Mouse (Mus musculus): ENCODE results near the gene Adcy9. TPM values are rescaled to one million over a fixed set of nuclear protein-coding genes. Genes with fewer than 3 reads are reported as not detected.
"Not testable (repeated sequence)": the region's sequence is repeated elsewhere in the genome, so short reads cannot be mapped to it uniquely, and the experiment has no call there.

Adcy9 gene
- total RNA-seq, 2 experiments from 2014 or later = 99.4 to 106 TPM

GRCm38 (mm10) chr16:4394991-4395590 is 25.2 kb downstream of the Adcy9 start:
- no peak for DNase-seq (ENCODE audit: low spot score in 2 of 2)

DNA sequence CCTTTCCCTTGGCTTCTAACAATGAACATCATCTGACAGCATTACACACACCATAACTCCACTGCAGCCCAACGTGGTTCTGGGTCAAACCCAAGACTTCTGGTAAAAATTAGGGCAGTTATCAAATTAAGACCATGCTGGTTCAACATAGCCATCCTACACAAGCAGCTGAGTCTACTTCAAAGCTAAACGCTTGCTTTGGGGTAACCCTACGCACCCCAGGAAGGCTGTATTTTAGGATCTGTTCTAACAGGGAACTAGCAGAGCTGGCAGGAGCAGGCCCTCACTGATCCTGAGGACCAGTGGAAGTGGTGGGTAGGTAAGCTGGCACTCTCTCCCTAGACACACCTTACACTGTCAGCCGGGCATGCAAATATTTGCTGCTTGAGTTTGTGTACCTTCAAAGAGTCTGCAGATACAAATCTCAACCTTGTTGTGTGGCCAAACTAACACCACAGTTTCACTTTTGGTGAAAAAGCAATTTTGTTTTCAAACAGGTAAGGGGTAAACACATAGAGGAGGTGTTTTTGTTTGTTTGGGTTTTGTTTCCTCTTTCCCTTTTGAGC is 36.7 kb downstream of the Adcy9 start:
- DNase-seq (ENCODE audit: low spot score in 2 of 2) = no peak

- no peak for DNase-seq (ENCODE audit: low spot score in 2 of 2)
These were observed 37.9 kb downstream of the Adcy9 start for GRCm38 (mm10) chr16:4382406-4382805.

- DNase-seq (ENCODE audit: low spot score in 2 of 2) = no peak
These were observed 38.8 kb downstream of the Adcy9 start for GRCm38 (mm10) chr16:4381487-4381886.

GRCm38 (mm10) chr16:4378788-4379187 is 41.5 kb downstream of the Adcy9 start:
- no peak for DNase-seq (ENCODE audit: low spot score in 2 of 2)

GRCm38 (mm10) chr16:4377556-4377955 is 42.7 kb downstream of the Adcy9 start:
- DNase-seq (ENCODE audit: low spot score in 2 of 2) = no peak

DNA sequence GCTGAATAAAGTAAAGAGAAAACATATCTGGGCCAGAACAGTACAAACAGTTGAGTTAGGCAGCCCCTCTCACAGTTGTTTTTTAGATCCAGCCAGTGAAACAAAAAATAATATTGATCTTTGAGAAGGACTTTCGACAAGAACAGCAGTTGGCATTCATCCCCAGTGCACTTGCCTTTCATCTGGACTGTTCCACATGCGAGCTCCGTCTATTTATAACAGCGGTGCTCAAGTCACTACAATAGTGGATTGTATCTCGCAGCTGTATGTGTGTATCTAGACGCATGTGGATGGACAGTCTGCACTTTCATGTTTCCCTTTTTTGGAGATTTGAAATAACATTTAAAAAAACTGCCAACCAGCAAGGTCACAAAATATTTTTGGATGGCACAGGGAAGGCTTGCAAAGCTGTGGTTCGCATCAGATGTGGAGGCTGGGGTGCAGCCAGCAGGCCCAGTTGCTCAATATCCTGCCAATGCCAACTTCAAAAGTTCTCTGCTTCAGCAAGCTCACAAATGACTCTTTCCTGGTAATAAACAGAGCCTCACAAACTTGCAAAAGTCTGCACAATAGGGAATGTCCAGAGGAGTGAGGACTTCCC is 45.4 kb downstream of the Adcy9 start:
- peak; percentile 46 to 79 for DNase-seq (ENCODE audit: low spot score in 2 of 2)

GRCm38 (mm10) chr16:4374270-4374669 is 46.0 kb downstream of the Adcy9 start:
- no peak for DNase-seq (ENCODE audit: low spot score in 2 of 2)

GRCm38 (mm10) chr16:4371039-4371438 is 49.3 kb downstream of the Adcy9 start:
- DNase-seq (ENCODE audit: low spot score in 2 of 2) = no peak

DNA sequence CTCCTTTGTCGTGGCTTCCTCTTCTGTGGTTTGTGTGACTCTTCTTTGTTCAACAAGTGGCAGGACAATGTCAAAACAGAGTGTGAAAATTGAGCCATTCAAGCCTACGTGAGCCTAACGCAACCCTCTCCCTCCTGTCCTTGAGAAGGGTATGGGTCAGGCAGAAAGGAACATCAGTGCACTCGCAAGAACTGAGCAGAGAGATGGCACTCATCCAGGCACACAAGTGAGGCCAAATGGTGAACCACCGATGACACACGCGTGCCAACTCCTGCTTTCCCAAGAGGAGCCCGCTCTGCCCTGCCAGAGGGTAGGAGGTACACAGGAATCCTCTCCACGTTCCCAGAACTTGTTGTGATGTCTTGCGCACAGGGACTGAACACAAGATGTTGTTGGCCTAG is 50.2 kb downstream of the Adcy9 start:
- DNase-seq (ENCODE audit: low spot score in 2 of 2) = peak in 1 of 2 experiments; percentile 67

DNA sequence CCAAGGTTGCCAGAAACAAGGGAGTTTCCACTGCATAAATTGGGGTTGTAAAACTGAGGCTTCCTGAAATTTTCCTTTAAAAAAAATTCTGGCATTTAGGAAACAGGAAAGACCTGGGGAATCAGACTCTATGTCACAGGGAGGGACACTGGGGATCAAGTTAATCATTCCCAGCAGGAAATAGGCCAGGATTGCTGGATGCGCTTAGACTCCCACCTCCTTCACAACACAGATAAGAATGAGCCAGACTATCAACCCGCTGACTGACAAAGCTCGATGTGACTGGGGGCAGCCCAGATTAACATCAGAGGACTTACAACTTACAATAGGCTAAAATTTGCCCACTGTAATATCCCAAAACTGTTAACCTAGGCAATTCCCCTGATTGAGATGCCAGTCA is 52.4 kb downstream of the Adcy9 start:
- no peak for DNase-seq (ENCODE audit: low spot score in 2 of 2)

DNA sequence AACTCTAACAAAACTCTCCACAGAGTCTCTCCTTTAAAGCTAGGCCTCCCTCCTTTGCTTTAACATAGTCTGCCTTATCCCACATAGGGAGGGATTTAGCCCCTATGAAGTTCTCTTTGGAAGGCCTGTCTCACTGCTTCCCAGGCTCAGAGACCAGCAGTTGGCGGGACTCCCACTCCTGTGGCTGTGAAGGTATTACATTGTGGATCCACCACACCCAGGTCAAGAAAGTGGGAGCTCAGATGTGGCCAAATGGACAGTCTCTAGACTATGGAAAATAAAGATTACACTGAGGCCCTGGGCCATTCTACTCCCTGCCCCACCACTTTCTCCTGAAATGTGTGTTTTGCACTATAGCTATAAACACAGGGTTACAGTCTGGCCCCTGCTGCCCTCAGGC is 53.0 kb downstream of the Adcy9 start:
- DNase-seq (ENCODE audit: low spot score in 2 of 2) = no peak

- DNase-seq (ENCODE audit: low spot score in 2 of 2) = no peak
These were observed 53.6 kb downstream of the Adcy9 start for GRCm38 (mm10) chr16:4366671-4367070.

GRCm38 (mm10) chr16:4363341-4364116 is 56.8 kb downstream of the Adcy9 start:
- no peak for DNase-seq (ENCODE audit: low spot score in 2 of 2)

DNA sequence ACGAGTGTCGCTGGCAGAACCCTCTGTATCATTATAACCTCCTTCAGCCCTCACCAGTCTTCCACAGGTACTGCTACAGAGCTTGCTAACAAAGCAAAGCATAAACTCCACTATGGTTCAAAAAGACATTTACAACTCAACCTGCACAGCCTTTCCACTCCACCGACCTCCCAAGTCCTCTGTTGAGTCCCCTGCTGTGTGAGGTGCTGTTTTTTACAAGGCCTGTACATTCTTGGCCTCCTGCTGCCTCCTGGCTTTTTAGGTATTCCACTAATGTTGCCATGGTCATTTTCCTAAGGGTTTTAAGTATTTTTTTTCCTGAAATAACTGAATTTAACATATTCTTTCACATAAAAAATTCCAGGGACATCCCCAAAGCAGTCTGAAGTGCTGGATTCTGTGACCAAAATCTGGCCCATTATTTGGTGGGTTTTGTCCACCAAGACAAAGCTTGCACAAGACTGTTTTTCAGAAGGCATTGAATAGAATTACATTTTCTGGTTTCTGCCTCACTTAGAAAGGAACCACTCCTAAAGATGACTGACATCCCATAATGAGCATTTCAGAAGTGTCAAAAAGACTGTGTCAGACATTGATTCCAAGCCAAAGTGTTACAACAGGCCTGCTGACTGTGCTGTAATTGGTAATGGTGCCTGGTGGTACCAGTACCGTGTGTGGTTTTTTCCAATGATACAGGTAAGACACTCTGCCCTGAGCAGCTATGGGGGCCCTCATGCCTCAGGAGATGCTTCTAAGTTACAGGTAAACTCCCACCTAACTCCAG is 64.8 kb downstream of the Adcy9 start:
- no peak for DNase-seq (ENCODE audit: low spot score in 2 of 2)

DNA sequence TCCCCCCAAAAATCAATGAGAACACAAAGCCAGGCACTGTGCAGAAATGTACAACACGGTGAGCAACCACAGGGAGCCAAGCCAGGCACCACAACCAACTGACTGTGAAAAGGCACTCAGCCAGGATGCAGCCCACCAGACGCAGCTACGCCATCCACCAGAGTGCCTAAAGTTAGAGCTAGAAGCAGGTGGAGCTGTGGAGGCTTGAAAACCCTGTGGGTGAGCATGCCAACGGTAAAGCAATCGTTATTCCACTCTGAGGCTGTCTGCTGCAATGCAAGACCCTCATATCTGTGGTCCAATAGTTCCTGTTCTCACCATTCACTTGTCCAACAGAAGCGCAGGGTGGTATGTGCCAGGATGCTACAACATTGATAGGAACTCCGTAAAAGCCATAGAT is 77.7 kb downstream of the Adcy9 start:
- DNase-seq (ENCODE audit: low spot score in 2 of 2) = peak; percentile 84 to 88

- DNase-seq (ENCODE audit: low spot score in 2 of 2) = no peak
These were observed 78.8 kb downstream of the Adcy9 start for GRCm38 (mm10) chr16:4341316-4342062.

DNA sequence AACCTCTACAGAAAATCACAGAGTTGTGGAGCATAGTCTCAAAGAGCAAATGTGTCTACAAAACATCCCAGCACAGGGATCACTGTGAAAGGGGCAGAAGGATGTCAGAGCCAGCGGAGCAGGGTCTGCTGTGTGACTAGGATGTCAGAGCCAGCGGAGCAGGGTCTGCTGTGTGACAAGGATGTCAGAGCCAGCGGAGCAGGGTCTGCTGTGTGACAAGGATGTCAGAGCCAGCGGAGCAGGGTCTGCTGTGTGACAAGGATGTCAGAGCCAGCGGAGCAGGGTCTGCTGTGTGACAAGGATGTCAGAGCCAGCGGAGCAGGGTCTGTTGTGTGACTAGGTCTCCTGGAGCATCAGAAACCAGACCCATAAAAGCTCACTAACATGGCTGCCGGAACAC is 81.1 kb downstream of the Adcy9 start:
- not testable (repeated sequence) for DNase-seq (ENCODE audit: low spot score in 2 of 2)

DNA sequence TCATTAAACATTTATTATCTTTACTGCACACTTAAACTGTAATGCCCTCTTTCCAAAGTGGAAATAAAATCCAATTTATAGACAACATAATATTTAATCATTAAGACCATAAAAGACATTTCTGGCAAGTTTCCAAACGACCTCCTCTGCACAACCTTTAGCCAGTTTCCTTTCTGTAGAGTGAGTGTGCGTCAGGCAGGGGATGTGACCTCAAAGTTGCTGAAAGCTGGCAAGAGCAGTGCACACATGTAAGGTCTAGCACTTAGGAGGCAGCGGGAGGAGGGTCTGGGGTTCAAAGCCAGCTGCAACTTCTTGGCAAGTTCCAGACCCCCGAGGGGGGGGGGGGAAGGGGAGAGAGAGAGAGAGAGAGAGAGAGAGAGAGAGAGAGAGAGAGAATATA is 83.0 kb downstream of the Adcy9 start:
- no peak for DNase-seq (ENCODE audit: low spot score in 2 of 2)

- no peak for DNase-seq (ENCODE audit: low spot score in 2 of 2)
These were observed 86.5 kb downstream of the Adcy9 start for GRCm38 (mm10) chr16:4333788-4334187.

- DNase-seq (ENCODE audit: low spot score in 2 of 2) = no peak
These were observed 86.9 kb downstream of the Adcy9 start for GRCm38 (mm10) chr16:4333371-4333770.

All from layer of hippocampus, adult 18-20 months (tissue).